Mouse (Mus musculus): Measurements from ENCODE around the gene Sohlh2.

GRCm38 (mm10) chr3:55152673-55153334, 29.0 kb upstream of the Sohlh2 start:
- TF ChIP-seq CTCF (IDR thresholded peaks at IDR 0.05; ENCODE audit: borderline replicate concordance, insufficient read depth, low read length) = no peak
- TF ChIP-seq POLR2A (IDR thresholded peaks at IDR 0.05; ENCODE audit: low read depth, low read length) = no peak

Data from embryonic fibroblast, embryonic 13.5 days (primary cell).